Mouse (Mus musculus) heart, postnatal 10 days (tissue): ENCODE results near the gene Gm20458. TPM values are rescaled to one million over a fixed set of nuclear protein-coding genes. Genes with fewer than 3 reads are reported as not detected.

Source experiments
- DNase-seq, 2 experiments: peaks; one replicate each; pipeline ENCODE4 v3.0.0; 2021
- intact Hi-C: fragments of 180-260 bp; cut with DNase I; formaldehyde crosslinking; loops from one replicate; pipeline ENCODE4 v1.15.1; 2025
- total RNA-seq, 2 experiments: library from RNA; stranded (reverse); gene quantifications; 2 replicates each; pipeline ENCODE4 v1.2.3; 2021

The Gm20458 gene
- total RNA-seq = 1 to 10 TPM; 5.5 to 7.4 TPM

DNA sequence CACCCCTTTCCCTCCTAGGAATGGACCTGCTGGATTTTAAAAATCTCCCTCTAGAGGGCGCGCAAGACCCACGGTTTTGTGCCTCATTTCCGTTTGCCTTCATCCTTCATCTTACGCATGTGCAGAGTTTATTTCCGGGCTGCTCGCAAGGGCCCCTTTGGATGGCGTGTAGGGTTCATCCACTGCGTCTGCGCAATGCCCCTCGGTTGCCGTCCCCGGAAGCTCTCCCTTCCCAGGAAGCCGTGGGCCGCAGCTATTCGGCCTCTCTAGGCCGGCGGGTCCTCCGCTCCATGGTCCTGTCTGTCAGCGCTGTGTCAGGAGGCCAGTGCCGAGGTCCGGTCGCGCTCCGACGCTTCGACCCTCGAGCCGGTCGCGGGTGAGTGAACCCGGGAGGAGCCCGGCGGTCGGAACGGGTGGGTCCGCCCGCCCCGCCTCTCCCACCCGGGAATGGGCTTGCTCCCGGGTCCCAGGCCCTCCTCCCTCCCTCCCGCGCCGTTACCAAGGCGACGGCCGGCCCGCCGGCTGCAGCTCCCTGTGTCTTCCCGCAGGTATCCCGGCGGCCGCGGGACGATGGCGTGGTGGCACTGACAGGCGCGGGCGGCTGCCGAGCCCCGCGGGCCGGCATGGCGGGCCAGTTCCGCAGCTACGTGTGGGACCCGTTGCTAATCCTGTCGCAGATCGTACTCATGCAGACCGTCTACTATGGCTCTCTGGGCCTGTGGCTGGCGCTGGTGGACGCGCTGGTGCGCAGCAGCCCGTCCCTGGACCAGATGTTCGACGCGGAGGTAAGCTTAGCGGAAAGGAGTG lies at the start of gene Gm20458:
Gm20458 (plus strand) TSS at position 223 of the 807 bp plus-strand sequence.
- intact Hi-C loops = loop anchor here (5.0 kb wide), 1 partner anchor 36 kb away; the partner anchor contains the start of gene Pigt
- peak; percentile 97 to 98 for DNase-seq

DNA sequence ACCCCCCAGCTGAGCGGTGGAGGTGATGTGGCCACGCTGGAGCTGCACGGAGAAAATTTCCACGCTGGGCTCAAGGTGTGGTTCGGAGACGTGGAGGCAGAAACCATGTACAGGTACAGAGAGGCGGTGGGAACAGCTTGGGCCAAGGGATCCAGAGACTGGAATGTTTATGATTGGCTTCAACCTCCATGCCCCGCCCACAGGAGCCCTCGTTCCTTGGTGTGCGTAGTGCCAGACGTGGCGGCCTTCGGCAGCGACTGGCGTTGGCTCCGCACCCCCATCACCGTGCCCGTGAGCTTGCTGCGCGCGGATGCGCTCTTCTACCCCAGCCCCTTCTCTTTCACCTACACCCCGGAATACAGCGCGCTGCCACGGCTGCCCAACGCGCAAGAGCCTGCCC lies 46.6 kb upstream of the Gm20458 start:
- intact Hi-C loops = no loop called here
- DNase-seq = no peak

DNA sequence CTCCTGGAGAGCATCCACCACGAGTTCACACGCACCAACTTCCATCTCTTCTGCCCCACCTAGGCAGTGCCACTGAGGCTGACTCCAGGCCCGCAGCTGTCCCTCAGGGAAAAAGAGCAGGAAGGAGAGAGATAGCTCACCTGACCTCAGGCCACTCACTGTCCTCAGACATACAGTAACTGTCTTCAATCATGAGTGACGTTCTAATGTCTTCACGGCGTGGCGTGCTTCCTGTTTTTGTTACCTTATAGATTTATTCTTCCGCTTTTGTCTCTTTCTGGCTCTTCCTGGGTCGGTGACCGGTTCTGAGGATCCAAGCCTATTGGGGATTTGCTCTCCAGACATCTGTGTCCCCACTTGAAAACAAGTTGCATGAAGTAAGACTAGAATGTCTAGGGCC lies 46.2 kb upstream of the Gm20458 start:
- no peak for DNase-seq
- intact Hi-C loops = no loop called here

DNA sequence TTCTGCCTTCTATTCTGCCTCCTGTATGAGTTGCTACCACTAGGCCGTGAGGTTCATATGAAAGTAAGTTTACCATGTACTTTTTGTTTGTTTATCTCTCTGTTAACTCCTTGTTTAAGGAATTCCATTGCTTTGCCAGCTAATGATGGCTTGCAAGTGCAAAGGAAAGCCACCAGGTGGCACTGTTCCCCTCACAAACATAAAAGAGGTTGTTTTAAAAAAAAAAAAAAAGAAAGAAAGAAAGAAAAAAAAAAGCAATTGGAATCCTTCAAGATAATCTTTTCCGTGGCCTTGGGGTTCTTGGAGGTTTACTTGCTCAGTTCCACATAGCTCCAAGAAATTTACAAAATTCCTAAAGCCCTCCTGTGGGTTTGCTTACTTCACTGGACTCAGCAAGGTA lies 43.6 kb upstream of the Gm20458 start:
- intact Hi-C loops = loop anchor here (1.0 to 2.0 kb wide), 4 partner anchors 40 to 145 kb away; partner anchors contain the start of genes Sys1 and Wfdc2
- peak in 1 of 2 experiments; percentile 62 for DNase-seq

DNA sequence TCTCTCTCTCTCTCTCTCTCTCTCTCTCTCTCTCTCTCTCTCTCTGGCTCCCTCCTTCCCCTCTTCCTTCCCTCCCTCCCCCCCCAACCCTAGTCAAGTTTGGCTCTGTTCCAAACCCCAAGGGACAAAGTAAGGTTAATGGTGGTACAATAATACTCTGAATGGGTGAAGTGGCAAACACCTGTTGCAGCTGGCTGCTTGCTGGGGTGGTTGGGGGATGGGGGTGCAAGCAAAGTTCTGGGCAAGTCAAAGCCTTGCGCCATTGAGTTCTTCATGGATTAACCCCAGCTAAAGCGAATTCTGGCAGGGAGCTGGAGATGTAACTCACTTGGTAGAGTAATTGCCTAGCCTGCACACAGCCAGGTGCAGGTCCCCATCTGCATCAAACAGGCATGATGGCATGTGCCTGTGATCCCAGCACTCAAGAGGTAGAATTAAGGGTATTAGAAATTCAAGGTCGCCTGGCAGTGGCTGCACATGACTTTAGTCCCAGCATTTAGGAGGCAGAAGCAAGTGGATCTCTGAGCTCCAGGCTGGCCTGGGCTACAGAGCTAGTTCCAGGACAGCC lies 42.4 kb upstream of the Gm20458 start:
- intact Hi-C loops = no loop called here
- DNase-seq = no peak

DNA sequence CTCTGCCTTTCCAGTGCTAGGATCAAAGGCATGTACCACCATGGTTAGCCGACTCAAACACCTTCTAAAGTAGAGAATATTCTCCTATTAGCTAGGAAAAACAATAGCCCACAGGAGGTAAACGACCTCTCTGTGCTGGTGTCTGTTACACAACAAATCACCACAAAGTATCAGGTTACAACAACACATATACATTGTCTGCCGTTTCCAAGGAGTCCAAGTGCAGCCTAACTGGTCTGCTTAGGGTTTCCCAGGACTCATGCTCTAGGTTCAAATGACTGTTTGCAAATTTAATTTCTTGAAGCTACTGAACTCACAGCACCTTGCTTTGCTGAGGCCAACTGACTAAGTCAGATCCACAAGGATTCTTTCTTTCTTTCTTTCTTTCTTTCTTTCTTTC lies 41.3 kb upstream of the Gm20458 start:
- DNase-seq = no peak
- intact Hi-C loops = no loop called here

DNA sequence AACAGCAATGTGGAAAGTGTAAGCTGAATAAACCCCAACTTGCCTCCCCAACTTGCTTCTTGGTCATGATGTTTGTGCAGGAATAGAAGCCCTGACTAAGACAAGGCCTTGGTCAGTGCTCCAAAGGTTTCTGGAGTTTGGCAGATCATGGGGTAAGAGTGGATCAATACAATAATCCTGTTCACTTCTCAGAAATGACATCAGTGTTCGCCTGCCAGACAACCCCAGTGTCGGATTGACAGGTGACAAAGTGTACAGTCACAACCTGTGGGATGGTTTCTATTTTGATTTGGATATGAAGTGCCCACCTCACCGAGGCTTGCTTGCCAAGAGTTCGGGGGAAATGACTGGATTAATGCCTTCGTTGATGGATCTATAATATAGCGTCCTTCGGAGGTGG lies 39.5 kb upstream of the Gm20458 start:
- no peak for DNase-seq
- intact Hi-C loops = no loop called here

DNA sequence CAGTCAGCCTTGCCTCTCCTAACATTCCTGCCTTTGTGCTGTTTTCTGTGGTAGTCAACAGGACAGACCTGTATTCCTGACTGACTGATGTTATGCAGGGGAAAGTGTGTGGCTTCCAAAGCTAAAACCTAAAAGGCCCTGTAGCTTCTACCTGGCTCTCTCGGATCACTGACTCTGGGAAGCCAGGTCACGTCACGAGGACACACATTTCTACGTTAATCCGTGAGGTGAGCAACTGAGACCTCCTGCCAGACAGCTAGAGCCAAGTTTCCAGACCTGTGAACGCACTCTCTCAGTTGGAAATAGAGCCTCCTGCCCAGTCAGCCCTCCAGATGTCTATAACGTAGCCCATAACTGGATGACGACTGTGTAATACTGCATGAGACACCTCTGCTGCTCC lies 38.8 kb upstream of the Gm20458 start:
- no peak for DNase-seq
- intact Hi-C loops = no loop called here

DNA sequence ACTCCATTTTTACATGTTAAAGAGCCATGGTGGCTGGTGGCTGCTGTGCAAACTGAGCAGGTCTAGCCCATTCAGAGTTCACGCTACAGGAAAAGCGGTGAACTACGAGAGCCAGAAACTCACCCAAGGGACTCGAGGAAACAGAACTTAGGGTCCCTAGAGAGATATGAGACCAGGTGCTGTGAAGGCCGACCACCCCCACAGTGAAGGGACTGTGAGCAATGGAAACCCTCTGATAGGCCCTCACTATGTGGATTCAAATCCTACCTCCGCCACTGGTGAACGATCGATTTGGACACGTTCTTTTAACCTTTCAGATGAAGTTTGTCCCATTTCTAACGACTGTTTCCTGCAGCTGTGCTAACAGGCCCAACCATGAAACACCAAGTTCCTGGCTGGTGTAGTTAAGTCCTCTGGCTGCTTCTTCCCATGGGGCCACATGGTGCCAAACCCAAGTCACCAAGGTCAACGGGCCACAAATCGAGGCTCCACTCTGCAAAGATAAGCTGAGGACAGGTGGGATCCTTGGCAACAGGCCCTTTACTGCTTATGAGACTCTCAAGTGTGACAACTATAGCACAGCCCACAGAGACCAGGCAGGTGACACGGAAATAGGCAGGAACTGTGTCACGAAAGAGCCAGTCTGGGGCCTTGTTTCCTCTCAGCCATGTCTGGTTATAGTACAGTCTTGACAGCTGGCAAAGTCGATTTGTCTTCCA lies 37.9 kb upstream of the Gm20458 start:
- DNase-seq = no peak
- intact Hi-C loops = no loop called here

DNA sequence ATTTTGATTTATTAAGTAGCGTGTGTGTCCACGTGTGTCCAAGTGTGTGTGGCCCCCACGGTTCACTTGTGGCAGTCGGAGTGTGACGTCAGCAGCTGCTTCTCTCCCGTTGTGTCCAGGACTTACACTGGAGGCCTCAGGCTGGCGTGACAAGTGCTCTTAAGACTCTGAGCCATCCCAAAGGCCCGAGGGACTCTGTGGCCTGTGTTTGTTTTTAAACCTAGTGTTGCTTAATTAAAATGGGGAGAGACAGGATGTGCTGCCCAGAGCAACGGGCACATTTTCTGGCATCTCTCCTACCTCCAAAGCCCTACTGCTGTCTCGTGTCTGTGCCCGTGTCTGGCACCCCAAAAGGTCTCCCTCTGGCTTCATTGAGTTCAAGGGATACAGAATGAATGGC lies 37.3 kb upstream of the Gm20458 start:
- no peak for DNase-seq
- intact Hi-C loops = no loop called here

DNA sequence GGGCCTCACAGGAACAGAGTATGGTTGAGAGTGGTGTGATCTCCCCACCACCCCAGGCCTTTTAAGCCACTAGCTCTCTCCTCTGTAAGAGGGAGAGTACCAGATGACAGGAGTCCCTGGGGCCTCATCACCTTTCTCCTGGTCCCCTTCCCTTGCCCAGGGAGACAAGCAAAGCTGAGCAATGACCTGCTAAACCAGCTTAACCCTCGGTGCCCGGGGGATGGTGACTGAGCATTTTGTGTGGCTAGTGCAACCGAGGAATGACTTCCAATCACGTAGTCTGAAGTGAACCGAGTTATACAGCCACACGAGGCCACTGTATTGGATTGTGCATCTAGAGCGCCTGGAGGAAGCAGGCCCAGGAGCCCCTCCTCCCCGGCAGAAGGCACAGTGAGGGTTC lies 36.4 kb upstream of the Gm20458 start:
- no peak for DNase-seq
- intact Hi-C loops = no loop called here

DNA sequence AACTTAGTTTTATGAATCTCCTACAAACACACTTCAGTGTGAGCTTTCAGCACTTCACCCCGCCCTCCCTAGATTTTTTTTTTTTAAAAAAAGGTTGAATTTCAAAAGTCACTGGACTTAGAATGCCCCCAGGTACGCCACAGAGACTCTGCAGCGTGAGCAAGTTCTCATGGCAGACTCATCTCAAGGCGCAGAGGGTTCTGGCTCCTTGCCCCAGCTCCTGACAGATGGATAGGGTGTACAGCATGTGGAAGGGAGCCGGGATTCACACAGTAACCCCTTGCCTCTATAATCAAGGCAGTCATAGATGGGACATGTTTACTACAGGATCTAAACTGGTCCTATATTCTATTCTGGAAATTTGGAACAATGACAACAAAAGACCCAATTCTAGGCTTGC lies 35.4 kb upstream of the Gm20458 start:
- intact Hi-C loops = no loop called here
- DNase-seq = no peak

DNA sequence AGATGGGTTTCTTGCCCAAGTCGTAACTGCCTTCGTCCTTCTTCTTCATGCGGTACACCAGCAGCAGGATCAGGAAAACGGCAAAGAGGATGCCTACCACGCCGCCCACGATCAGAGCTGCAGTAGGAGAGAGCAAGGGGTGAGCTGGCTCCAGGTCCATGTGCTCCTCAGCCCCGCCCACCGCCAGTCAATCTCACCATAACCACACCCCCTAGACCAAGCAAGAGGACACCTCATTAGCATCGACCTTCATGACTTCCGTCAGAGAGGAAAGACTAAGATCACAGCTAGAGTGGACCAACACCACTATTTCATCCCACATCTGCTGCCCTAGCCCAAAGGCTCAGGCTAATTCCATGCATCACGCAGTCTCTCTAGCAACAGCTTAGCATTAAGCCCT lies 34.6 kb upstream of the Gm20458 start:
- no peak for DNase-seq
- intact Hi-C loops = no loop called here

DNA sequence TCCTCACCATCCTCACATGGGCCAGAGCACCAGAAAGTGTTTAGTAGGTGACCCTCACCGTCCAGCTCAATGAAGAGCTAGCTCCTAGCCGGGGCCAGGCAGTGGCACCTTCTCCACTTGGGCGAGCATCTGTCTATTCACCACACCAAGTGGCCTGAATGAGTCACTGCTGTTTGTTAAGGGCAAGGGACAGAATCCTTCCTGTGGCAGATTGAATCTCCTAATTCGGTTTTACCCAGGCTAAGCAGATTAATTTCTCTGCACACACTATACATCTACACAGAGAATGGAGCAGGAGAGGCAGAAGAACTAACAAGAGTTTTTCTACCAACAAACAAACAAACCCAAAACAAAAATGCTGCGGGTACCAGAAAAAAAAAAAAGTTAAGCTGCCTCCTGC lies 33.8 kb upstream of the Gm20458 start:
- intact Hi-C loops = no loop called here
- DNase-seq = no peak

DNA sequence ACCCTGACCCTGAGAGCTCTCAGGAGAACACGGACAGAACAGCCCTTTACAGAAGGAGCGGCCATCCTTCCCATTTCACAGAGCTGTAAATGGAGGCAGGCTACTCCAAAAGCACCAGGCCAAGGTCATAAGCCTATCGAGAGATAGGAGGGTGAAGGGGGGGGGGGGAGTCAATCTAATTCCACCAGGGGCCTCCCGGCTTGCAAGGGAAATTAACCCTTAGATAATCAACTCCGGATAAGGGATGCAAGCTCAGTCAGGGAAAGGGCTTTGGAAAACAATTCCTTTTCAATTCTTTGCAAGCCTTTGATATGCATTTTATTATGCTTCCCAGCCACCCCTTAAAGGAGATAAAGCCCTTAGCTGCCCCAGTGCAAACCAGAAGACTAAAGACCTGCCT lies 32.3 kb upstream of the Gm20458 start:
- intact Hi-C loops = no loop called here
- DNase-seq = no peak

DNA sequence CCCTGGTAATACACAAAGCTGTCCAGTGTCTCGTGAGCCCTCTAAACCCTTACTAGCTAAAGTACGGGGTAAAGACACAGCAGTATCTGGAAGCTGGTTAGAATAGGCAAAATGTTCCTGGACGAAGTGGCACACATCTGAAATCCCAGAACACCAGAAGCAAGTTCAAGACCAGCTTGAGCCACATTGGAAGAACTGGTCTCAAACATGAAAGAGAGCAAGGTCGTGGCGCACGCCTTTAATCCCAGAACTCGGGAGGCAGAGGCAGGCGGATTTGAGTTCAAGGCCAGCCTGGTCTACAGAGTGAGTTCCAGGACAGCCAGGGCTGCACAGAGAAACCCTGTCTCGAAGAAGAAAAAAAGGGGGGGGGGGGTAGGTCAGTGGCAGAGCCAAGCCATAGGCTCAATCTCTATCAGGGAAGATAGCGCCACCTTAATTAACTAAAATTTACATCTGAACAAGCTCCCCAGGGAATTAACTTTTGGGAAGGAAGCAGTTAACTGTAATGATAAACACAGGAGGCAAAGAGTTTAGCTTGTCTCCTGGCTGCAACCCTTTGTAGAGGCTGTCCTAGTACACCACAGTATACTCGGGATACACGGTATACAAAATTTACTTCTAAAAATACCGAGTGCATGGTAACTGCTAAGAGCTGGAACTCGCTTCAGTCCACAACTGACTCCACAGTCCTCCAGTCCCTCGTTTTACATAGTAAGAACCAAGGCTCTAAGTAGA lies 30.7 kb upstream of the Gm20458 start:
- intact Hi-C loops = no loop called here
- no peak for DNase-seq

DNA sequence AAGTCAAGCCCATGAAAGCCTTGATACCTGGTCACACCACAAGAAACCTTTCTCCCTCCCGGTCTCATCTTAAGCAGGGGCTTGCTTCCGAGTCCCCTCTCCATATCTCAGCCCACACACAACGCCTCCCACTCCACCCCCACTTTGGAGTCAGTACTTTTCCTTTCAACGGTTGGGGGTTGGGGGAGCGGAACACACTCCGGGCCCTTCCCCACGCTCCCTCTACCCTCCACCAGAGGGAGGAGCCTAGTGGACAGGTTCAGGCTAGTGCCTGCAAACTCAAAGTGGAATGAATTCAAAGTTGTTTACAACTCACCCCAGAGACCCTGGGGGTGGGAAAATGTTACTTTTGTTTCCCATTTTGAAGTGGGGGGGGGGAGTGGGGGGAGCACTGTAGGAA lies 30.1 kb upstream of the Gm20458 start:
- intact Hi-C loops = no loop called here
- DNase-seq = no peak

DNA sequence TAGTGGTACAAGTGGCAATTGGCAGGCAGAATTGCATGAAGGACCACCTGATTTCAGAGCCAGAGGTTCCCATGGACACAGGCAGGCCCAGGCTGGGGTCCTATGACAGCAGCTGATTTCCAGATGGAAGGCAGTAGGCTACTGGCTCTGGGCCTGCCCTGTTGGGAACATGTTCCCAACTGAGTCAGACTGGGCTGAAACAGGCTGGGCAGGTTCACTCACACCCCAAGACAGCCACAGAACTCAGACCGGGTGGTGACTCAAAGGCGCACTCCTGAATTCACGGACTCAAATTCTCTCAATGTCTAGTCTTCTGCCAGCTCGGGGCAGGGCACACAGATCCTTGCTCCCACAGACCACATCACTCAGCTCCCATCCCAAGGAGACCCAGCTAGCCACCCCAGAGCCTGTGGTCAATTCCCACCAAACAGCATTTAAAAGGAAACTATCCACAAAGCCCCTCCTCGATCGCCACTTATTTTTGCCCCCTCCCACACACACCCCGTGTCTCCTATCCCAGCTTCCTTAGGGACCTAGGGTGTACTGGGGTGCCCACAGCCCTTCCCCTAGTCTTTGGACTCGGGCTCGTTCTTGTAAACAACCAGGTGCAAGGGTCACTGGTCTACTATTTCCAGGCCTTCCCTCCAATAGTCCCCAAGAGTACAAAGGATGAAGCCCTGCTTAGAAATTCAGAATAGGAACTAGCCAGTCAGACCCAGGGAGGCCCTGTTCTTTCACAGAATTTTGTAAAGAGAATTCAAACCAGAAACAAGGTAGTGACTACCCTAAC lies 28.9 kb upstream of the Gm20458 start:
- DNase-seq = no peak

DNA sequence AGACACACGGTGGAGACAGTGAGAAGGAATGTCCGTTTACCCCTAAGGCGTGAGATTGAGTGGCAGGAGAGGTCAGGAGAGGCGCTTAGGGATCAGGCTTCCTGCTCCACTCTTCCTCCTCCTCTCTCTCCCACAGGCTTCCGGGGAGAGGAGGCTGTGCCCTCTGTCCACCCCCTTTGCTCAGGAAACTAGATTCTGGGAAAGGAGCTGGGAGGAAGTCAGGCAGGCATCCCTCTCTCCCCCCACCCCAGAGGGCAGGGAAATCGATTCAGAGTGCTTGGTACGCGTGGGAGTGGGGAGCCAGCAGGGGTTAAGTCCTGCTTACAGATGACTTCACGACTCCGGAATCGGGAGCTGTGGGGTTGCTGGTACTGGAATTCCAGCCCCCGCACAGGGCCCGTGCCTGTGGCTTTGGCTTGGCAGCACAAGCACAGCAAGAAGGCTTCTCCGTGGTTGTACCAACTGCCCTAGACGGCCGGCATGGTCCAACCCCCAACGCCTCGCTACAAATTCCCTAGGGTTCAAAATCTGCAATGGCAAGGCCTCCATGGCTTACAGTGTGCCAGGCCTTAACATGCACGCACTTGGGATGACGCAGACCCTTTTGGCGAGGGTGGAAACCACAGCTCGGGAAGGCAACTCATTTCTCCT lies 28.1 kb upstream of the Gm20458 start:
- DNase-seq = peak; percentile 42 to 50
- intact Hi-C loops = no loop called here

More for the DNA sequence above, 28.9 kb upstream of the Gm20458 start:
- intact Hi-C loops = no loop called here
